Mouse (Mus musculus): ENCODE data around the gene Txnl4b. TPM values are rescaled to one million over a fixed set of nuclear protein-coding genes. Genes with fewer than 3 reads are reported as not detected.

Gene Txnl4b
- 1 to 10 TPM; 7.3 to 7.6 TPM for total RNA-seq (2021)
- long read RNA-seq, experiment 1, partial matches to known transcripts = 1 of 3 reads
- long read RNA-seq, experiment 1, other reads (novel, unspliced or antisense) = 0 of 3 reads
- long read RNA-seq, experiment 2, partial matches to known transcripts = 0 of 2 reads
- long read RNA-seq, experiment 2, other reads (novel, unspliced or antisense) = 0 of 2 reads

GRCm38 (mm10) chr8:109565498-109566333 lies at the start of gene Txnl4b, which contains the start of gene Dhx38:
Txnl4b (plus strand) TSS chr8:109565892.
Dhx38 (minus strand) TSS chr8:109565861.
- peak within 1 kb of the TSS; percentile 94 for H3K27ac ChIP-seq
- H3K4me3 ChIP-seq = peak within 1 kb of the TSS; percentile 80
- intact Hi-C loops (cut with DNase I) = loop anchor here (1.0 to 5.0 kb wide), 3 partner anchors 43 to 1973 kb away; partner anchors contain the start of genes Ap1g1 and Dhodh
- no peak for TF ChIP-seq CTCF (IDR thresholded peaks at IDR 0.05)
- peak; percentile 99 for DNase-seq

- H3K4me3 ChIP-seq = no peak overlapping the region
- no peak for TF ChIP-seq CTCF (IDR thresholded peaks at IDR 0.05)
- intact Hi-C loops (cut with DNase I) = no loop called here
- no peak overlapping the region for H3K27ac ChIP-seq
- DNase-seq = no peak
Observed at GRCm38 (mm10) chr8:109524008-109524407, 41.7 kb upstream of the Txnl4b start.

GRCm38 (mm10) chr8:109535140-109535990 lies 30.3 kb upstream of the Txnl4b start:
- no peak for DNase-seq
- H3K4me3 ChIP-seq = no peak overlapping the region
- TF ChIP-seq CTCF (IDR thresholded peaks at IDR 0.05) = peak; percentile 69
- H3K27ac ChIP-seq = no peak overlapping the region
- intact Hi-C loops (cut with DNase I) = no loop called here

DNA sequence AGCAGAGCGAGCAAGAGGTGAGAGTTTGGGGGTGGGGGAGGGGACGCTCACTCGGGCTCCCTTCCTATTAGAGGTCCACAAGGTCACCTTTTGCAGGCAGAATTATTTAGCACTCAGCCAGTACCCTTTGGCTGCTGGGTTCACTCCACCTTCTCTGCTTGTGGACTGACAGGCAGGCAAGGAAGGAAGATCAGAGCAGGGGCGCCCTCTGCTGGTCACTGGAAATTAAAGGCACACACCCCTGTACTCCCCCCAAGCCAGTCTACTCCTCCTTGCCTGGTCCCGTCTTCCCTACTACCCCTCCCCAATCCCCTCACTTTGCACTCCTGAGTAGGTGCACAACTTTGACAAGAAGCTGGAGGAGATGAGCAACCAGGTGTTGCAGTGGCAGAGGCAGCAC lies 29.0 kb upstream of the Txnl4b start:
- no peak overlapping the region for H3K4me3 ChIP-seq
- DNase-seq = peak; percentile 83
- intact Hi-C loops (cut with DNase I) = no loop called here
- TF ChIP-seq CTCF (IDR thresholded peaks at IDR 0.05) = peak; percentile 83
- H3K27ac ChIP-seq = no peak overlapping the region

- TF ChIP-seq CTCF (IDR thresholded peaks at IDR 0.05) = no peak
- no peak overlapping the region for H3K27ac ChIP-seq
- H3K4me3 ChIP-seq = no peak overlapping the region
- DNase-seq = no peak
- intact Hi-C loops (cut with DNase I) = no loop called here
Observed at GRCm38 (mm10) chr8:109542165-109542564, 23.5 kb upstream of the Txnl4b start.

GRCm38 (mm10) chr8:109542748-109543519 lies 22.8 kb upstream of the Txnl4b start:
- H3K4me3 ChIP-seq = no peak overlapping the region
- DNase-seq = no peak
- intact Hi-C loops (cut with DNase I) = no loop called here
- no peak overlapping the region; the same call in 1 of the 2 replicates for H3K27ac ChIP-seq
- no peak for TF ChIP-seq CTCF (IDR thresholded peaks at IDR 0.05)

GRCm38 (mm10) chr8:109544049-109544448 lies 21.6 kb upstream of the Txnl4b start:
- H3K27ac ChIP-seq = no peak overlapping the region
- intact Hi-C loops (cut with DNase I) = no loop called here
- H3K4me3 ChIP-seq = no peak overlapping the region
- no peak for TF ChIP-seq CTCF (IDR thresholded peaks at IDR 0.05)
- no peak for DNase-seq

- peak; percentile 62 for TF ChIP-seq CTCF (IDR thresholded peaks at IDR 0.05)
- no peak for DNase-seq
- intact Hi-C loops (cut with DNase I) = no loop called here
- H3K4me3 ChIP-seq = no peak overlapping the region
- no peak overlapping the region for H3K27ac ChIP-seq
Observed at GRCm38 (mm10) chr8:109551663-109552062, 14.0 kb upstream of the Txnl4b start.

DNA sequence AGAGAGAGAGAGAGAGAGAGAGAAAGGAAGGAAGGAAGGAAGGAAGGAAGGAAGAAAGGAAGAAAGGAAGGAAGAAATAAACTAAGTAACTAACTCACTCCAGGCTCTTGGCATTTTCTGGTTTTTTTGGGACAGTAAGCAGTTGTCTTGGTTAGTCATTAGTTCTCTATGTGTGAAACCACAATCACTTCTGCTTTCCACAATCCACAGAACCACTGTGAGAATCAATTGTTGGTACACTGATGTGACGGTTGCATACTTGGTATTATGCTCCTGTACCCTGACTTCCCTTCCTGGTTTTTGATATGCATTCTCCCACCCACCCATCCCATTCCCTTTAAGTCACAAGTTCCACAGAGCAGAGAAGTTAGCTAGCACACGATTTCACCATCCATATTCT lies 1.8 kb upstream of the Txnl4b start:
- TF ChIP-seq CTCF (IDR thresholded peaks at IDR 0.05) = no peak
- no peak overlapping the region for H3K4me3 ChIP-seq
- intact Hi-C loops (cut with DNase I) = loop anchor here (2.0 kb wide), 1 partner anchor 215 kb away; the partner anchor contains the start of gene Ap1g1

DNA sequence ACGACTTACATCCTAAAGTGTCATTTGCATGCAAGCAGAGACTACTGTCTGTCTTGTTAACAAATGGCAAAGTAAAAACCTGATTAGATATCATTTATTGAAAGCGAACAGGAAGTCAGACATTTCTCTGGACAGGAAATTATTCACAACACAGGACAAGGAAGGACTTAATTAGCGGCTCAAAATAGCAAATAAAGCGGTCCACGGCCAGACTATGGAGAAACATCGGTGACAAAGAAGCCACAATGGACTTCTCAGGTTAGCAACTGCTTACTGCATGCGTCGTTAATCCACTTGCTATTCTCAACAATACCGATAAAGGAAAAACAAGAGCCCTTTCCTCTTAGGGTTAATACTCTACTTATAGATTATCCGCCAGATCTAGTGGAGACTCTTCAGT lies 926 bp upstream of the Txnl4b start:
- peak overlapping the region; percentile 80 for H3K4me3 ChIP-seq
- no peak for DNase-seq
- intact Hi-C loops (cut with DNase I) = loop anchor here (1.0 to 5.0 kb wide), 3 partner anchors 44 to 1972 kb away; partner anchors contain the start of genes Ap1g1 and Dhodh
- no peak for TF ChIP-seq CTCF (IDR thresholded peaks at IDR 0.05)
- H3K27ac ChIP-seq = peak overlapping the region; percentile 94

More for the DNA sequence above, 1.8 kb upstream of the Txnl4b start:
- no peak overlapping the region for H3K27ac ChIP-seq
- DNase-seq = no peak

GRCm38 (mm10) chr8:109571139-109571538 lies 5.4 kb downstream of the Txnl4b start:
- no peak for DNase-seq
- intact Hi-C loops (cut with DNase I) = no loop called here
- no peak overlapping the region for H3K4me3 ChIP-seq
- H3K27ac ChIP-seq = no peak overlapping the region
- TF ChIP-seq CTCF (IDR thresholded peaks at IDR 0.05) = no peak

GRCm38 (mm10) chr8:109576311-109576710 lies 10.6 kb downstream of the Txnl4b start:
- intact Hi-C loops (cut with DNase I) = no loop called here
- no peak for DNase-seq
- Histone ChIP-seq H3K27ac (no peak overlapping the region), H3K4me3 (no peak overlapping the region)
- no peak for TF ChIP-seq CTCF (IDR thresholded peaks at IDR 0.05)

Measured in gastrocnemius, adult 2 months (tissue).